Mouse (Mus musculus) embryonic facial prominence, embryonic 10.5 days (tissue): ENCODE measurements around the gene Nxpe3. TPM values are rescaled to one million over a fixed set of nuclear protein-coding genes. Genes with fewer than 3 reads are reported as not detected.
A peak's percentile ranks its signal among the peaks of the same experiment; 100 is the strongest.

Experiments
- DNase-seq: peaks from one replicate; pipeline ENCODE4 v3.0.0-alpha.2; 2017; ENCODE audit warnings: low spot score
- H3K27ac ChIP-seq: fragments of 300-500 bp; sonication (generic); replicated peaks from 2 replicates; pipeline ENCODE4 v1.5.1; 2016; ENCODE audit warnings: mild to moderate bottlenecking
- H3K27me3 ChIP-seq: fragments of 300-500 bp; sonication (generic); replicated peaks from 2 replicates; pipeline ENCODE4 v1.6.1; 2016; ENCODE audit warnings: low read depth, mild to moderate bottlenecking; ENCODE audit not compliant: poor library complexity, severe bottlenecking
- H3K36me3 ChIP-seq: fragments of 300-500 bp; sonication (generic); replicated peaks from 2 replicates; pipeline ENCODE4 v1.6.1; 2016; ENCODE audit warnings: mild to moderate bottlenecking, moderate library complexity
- H3K4me1 ChIP-seq: fragments of 300-500 bp; sonication (generic); 2 replicates; pipeline ENCODE4 v1.6.1; 2016
- H3K4me3 ChIP-seq: fragments of 300-500 bp; sonication (generic); 2 replicates; pipeline ENCODE4 v1.5.1; 2016; ENCODE audit warnings: mild to moderate bottlenecking, moderate library complexity
- H3K9me3 ChIP-seq: fragments of 300-500 bp; sonication (generic); 2 replicates; pipeline ENCODE4 v1.6.1; 2016; ENCODE audit warnings: mild to moderate bottlenecking
- WGBS: fragments of 180-500 bp; shearing (Covaris S2); methylation state at CpG from one replicate; pipeline ENCODE4 v1.1.7; 2016; 5-methylcytosine and 5-hydroxymethylcytosine counted together
- polyA plus RNA-seq: library from polyadenylated mRNA; unstranded; fragments of >200 nt; fragmentation: Nextera tagmentation; extraction: Ambion mirVana; gene quantifications from 2 replicates; pipeline ENCODE4 v1.2.1, GENCODE M21; 2016

Gene Nxpe3
- polyA plus RNA-seq = 0.96 and 1.1 TPM in 2 replicates

DNA sequence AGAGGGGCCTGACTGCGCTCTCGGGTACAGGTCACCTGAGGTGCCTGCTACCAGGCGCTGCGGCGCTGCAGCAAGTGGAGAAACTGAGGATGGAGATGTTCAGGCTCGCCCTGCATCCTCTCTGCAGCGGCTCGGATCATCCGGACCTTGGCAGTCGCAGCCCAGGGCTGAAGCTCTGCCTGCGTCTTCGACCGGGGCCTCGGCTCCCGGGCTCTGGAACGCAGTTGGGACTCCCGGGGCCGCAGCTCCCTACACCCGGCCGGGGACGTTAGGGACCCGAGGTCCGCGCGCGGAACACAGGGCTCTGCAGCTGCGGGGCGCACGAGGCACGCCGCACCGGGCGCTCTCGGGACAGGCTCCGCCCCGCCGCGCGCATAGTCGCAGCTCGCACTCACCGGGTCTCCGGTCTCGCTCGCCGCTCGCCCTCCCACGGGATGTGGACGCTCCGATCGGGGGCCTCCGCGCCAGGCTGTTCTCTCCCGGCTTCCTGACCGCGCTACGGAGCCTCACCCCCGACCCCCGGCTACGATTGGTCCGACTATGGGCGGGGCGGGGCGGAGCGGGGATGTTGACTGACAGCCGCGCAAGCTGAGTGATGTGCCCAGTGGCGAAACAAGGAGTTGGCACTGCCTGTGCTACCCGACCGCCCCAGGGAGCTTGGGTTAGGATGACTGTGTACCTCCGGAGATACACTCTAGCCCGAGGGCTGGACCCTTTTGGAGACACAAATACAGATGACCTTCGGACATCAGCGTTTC lies at the start of gene Nxpe3:
Gene Nxpe3, minus strand, starts transcription at position 393 of the 758 bp plus-strand sequence.
- H3K9me3 ChIP-seq = no peaks in the 10 kb centered on the region
- WGBS = under 1% methylated on average over 74 of the region's 74 CpGs
- peaks cover 26% of the 10 kb centered on the region for H3K4me1 ChIP-seq
- DNase-seq = peak; percentile 95
- H3K27ac ChIP-seq = peak within 1 kb of the TSS; percentile 90
- peaks cover 14% of the 10 kb centered on the region for H3K36me3 ChIP-seq
- peaks cover 12% of the 10 kb centered on the region; the same call in 1 of the 2 replicates for H3K27me3 ChIP-seq
- H3K4me3 ChIP-seq = peak within 1 kb of the TSS; percentile 84

DNA sequence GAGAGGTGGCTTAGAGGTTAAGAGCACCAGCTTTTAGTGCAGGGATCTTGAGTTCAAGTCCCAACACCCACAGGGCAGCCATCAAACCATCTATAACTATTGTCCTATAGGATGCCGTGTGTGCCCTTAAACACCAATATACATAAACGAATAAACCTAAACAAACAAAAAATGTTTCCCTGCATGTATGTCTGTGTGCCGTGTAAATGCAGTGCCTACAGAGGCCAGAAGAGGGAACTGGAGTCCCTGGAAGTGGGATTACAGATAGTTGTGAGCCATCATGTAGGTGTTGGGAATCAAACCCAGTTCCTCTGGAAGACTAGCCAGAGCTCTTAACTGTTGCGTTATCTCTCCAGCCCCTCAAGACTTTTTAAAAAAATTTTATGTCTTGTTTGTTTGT lies 45.7 kb upstream of the Nxpe3 start:
- Histone ChIP-seq H3K36me3 (no peaks in the 10 kb centered on the region), H3K4me1 (no peaks in the 10 kb centered on the region), H3K27me3 (no peaks in the 10 kb centered on the region), H3K9me3 (no peaks in the 10 kb centered on the region), H3K27ac (no peak overlapping the region), H3K4me3 (no peak overlapping the region)
- 96% methylated on average over 4 of the region's 4 CpGs for WGBS
- DNase-seq = no peak

DNA sequence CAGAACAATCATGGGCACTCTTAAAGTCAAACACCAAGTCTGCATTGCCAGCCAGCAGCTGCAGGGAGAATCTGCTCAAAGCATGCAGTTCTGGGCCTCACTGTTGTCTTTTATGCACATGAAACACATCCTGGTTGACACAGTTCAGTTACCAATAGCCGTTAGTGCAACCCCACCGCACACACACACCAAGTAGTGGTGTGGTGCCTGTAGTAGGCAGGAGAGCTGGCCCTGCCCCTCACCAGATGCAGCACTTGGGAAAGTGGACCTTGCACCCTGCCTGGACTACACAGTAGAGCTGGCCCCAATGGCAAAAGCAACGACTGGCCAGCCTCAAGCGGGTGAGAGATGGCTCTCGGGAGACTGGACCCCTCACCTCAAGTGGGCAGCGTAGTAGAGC lies 44.6 kb upstream of the Nxpe3 start:
- no peaks in the 10 kb centered on the region for H3K36me3 ChIP-seq
- DNase-seq = no peak
- H3K4me3 ChIP-seq = no peak overlapping the region
- H3K27me3 ChIP-seq = no peaks in the 10 kb centered on the region
- H3K4me1 ChIP-seq = no peaks in the 10 kb centered on the region
- WGBS = 91% methylated on average over 6 of the region's 6 CpGs
- H3K9me3 ChIP-seq = no peaks in the 10 kb centered on the region
- no peak overlapping the region for H3K27ac ChIP-seq

DNA sequence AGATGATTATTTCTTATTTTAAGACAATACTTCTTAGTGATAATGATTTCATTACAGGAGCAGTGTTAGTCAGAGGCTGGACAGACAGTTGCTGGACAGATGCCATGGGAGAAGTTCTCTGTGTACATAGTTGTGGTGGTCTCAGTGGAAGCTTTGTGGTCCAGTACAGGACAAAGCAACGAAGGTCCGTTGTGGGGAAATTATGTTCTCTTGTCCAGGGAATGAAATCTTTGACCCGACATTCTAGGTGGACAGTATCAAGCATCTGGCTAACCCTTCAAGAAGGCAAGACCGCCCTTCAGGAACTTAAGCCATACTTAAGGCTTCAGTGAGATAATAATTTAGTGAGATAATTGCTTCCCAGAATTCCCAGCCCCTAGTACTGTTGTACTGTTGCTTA lies 43.7 kb upstream of the Nxpe3 start:
- Histone ChIP-seq H3K4me1 (no peaks in the 10 kb centered on the region), H3K36me3 (no peaks in the 10 kb centered on the region), H3K4me3 (no peak overlapping the region), H3K9me3 (no peaks in the 10 kb centered on the region), H3K27me3 (no peaks in the 10 kb centered on the region), H3K27ac (no peak overlapping the region)
- DNase-seq = no peak
- WGBS = 86% methylated on average over 4 of the region's 4 CpGs

DNA sequence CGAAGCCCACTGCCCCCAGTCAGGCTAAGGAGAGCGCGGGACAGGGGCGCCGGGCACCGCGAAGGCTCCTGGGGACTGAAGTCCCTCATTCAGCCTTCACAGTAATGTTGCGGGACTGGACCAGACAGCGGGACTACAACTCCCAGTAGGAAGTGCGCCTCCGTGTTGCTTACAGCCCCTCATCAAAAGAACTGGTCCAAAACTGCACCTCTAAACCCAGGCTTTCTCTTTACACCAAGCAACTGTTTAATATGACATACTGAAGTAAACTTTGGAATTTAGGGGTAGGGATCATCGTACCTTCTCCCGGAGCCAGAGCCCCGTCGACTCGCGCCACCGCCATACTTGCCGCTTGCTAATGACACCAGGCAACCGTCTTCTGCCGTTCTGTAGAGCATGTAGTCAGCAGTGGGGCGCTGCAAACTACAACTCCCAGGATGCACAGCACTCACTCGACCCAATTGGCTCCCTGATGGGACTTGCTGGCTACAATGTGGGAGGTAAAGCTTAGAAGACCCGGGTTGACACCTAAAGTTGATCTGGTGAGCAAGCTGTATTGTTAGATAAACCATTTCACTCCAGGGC lies 39.5 kb upstream of the Nxpe3 start, which contains the start of gene Cep97:
Gene Cep97, minus strand, starts transcription at position 403 of the 585 bp plus-strand sequence.
- H3K27me3 ChIP-seq = no peaks in the 10 kb centered on the region
- H3K4me1 ChIP-seq = no peaks in the 10 kb centered on the region
- under 1% methylated on average over 24 of the region's 24 CpGs for WGBS
- peak within 1 kb of the TSS; percentile 82 for H3K4me3 ChIP-seq
- H3K27ac ChIP-seq = peak within 1 kb of the TSS; percentile 93
- H3K9me3 ChIP-seq = no peaks in the 10 kb centered on the region
- peak; percentile 90 for DNase-seq
- H3K36me3 ChIP-seq = peaks cover 15% of the 10 kb centered on the region

DNA sequence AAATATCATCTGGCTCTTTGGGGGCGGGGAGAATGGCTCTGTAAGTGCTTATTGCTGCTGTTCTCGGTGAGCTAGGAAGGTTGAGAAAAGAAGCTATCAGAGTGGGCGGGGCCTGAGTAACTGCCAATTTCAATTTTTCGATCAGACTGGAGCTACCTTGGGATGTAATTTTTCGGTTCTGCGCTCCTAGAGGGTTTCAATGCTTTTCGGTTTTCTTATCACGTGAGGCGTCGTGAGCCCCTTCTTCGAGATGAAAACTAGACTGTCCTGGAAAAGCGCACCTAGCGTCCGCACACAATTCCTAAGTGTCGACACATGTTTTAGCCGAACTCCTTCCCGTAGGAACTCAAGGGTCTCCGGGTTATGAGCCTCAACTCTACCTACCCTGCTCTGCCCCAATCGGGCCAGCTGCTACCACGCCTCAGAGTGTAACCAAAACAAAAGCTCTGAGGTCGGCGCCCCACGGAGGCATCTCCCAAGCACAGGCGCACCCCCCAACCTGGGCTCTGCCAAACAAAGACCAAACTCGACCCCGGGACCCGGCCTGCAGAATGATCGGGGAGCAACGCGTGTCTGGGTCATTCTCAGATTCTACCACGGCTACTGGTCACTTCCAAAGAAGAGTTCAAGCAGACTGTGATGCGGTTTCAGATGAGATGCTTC lies 38.7 kb upstream of the Nxpe3 start:
- 1% methylated on average over 32 of the region's 32 CpGs for WGBS
- peak; percentile 74 for DNase-seq
- H3K4me3 ChIP-seq = peak overlapping the region; percentile 82

DNA sequence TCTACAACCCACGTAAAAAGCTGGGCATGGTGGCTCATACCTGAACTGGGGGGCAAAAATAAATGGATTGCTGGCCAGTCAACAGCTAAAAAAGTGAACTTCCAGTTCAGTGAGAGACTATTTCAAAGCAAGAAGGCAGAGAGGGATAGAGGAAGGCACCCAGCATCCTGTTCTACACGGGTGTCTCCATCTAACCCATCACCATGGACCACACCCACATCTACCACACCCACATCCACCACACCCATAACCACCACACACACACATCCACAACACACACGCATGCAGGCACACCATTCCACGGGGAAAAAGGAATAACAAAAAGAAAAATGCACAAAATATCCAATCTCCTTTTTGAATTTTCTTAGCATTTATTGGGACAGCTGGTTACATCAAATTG lies 28.9 kb upstream of the Nxpe3 start:
- no peak overlapping the region for H3K27ac ChIP-seq
- DNase-seq = no peak
- H3K36me3 ChIP-seq = peaks cover 91% of the 10 kb centered on the region
- H3K9me3 ChIP-seq = no peaks in the 10 kb centered on the region
- no peaks in the 10 kb centered on the region for H3K4me1 ChIP-seq
- no peaks in the 10 kb centered on the region for H3K27me3 ChIP-seq
- no peak overlapping the region for H3K4me3 ChIP-seq
- WGBS = 93% methylated on average over 4 of the region's 4 CpGs

More for the DNA sequence above, 38.7 kb upstream of the Nxpe3 start:
- Histone ChIP-seq H3K27ac (peak overlapping the region; percentile 93), H3K36me3 (peaks cover 22% of the 10 kb centered on the region), H3K9me3 (no peaks in the 10 kb centered on the region), H3K27me3 (no peaks in the 10 kb centered on the region), H3K4me1 (no peaks in the 10 kb centered on the region)

DNA sequence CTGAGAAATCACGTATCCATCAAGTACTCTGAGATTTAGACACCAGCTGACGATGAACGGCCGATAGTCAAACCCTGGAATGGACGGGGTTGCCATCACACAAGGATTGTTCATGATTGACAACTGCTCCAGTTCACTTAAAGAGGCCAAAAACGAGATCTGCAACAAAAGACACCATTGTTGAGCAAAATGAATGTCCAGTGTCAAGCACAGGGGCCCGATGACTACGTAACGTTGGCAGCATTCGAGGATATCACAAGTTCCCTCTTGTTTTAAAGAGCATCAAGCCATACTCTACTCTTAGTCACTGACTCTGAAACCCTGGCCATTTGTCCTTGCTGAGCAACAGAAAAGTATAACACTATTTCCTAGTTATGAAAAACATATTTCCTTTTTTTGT lies 27.0 kb upstream of the Nxpe3 start:
- Histone ChIP-seq H3K36me3 (peaks cover 92% of the 10 kb centered on the region), H3K27me3 (no peaks in the 10 kb centered on the region), H3K4me3 (no peak overlapping the region), H3K9me3 (no peaks in the 10 kb centered on the region), H3K27ac (no peak overlapping the region), H3K4me1 (no peaks in the 10 kb centered on the region)
- WGBS = 90% methylated on average over 10 of the region's 10 CpGs
- no peak for DNase-seq

DNA sequence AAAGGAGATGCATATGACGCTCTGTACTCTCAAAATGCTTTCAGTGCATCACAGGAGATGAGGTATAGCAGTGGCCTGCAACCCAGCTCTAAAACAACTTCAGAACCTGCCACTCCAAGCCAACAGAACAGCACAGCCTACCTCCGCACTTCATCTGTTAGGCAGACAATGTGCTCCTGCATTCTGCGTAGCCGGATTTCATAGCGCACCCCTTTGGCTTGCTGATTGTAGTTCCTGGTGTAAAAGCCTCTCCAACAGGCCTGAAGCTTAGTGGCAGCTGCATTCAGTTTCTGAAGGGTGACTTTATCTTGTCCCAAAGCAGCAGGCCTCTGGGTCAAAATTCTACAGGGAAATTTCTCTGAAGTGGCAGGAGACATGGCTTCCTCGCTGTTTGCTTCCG lies 19.6 kb upstream of the Nxpe3 start:
- no peaks in the 10 kb centered on the region for H3K27me3 ChIP-seq
- H3K4me1 ChIP-seq = no peaks in the 10 kb centered on the region
- H3K9me3 ChIP-seq = no peaks in the 10 kb centered on the region
- DNase-seq = no peak
- H3K27ac ChIP-seq = no peak overlapping the region
- H3K4me3 ChIP-seq = no peak overlapping the region
- WGBS = 95% methylated on average over 7 of the region's 7 CpGs
- peaks cover 98% of the 10 kb centered on the region for H3K36me3 ChIP-seq

DNA sequence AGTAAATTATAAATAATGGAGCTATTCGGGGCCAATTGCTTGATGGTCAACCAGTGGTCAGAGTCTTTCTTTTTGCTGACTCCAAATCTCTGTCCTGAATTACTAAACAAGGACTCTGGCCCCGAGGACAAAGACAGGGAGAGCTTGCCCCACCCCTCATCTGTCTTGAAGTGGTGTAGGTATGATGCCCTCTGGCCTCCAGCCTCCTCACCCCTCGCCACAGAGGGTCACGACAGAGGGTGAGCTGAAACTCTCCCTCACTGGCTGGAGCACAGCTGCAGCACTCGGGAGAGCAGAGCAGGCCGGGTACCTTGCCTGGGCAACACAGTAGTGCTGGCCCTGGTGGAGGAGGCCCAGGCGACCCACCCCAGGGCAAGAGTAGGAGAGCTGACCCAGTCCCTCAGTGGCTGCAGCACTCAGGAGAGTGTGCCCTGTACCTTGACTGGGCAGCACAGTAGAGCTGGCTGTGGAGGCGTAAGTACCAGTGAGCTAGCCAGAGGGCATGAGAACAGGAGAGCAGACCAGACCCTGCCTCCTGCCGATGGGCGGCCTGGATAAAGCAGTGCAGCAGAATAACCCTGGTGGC lies 15.2 kb upstream of the Nxpe3 start:
- no peaks in the 10 kb centered on the region for H3K9me3 ChIP-seq
- DNase-seq = no peak
- no peaks in the 10 kb centered on the region for H3K27me3 ChIP-seq
- H3K4me3 ChIP-seq = no peak overlapping the region
- H3K27ac ChIP-seq = no peak overlapping the region
- H3K36me3 ChIP-seq = peaks cover 96% of the 10 kb centered on the region
- WGBS = 90% methylated on average over 10 of the region's 10 CpGs
- H3K4me1 ChIP-seq = no peaks in the 10 kb centered on the region

DNA sequence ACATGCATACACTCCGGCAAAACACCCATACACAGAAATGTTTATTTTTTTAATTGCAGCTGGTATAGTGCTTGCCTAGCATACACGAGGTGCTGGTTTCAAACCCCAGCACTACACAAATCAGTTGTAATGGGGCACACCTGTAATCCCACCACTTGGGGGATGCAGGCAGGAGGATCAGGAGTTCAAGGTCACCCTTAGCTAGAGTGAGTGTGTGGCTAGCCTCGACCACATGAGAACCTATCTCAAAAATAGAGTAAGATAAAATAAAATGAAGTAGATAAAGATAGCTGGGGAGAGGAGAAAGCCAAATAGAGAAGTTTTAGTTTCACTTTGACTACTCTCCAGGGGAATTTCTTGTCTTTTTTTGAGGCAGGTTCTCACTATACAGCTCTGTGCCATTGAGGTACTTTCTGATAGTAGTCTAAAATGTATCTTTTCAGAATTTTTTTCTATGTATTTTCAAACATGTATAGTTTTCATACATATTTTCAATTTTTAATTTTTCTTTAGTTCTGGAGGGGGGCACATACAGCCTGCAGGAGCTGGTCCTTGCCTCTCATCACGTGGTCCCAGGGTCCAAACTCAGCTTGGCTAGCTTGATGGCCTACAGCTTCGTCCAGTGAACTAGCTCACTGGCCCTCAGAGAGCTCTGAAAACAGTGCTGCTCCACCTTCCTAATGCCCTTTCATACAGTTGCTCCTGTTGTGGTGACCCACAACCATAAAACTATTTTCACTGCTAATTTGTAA lies 12.0 kb upstream of the Nxpe3 start:
- H3K27ac ChIP-seq = no peak overlapping the region
- no peak for DNase-seq
- no peaks in the 10 kb centered on the region for H3K9me3 ChIP-seq
- WGBS = 90% methylated on average over 5 of the region's 5 CpGs
- H3K4me1 ChIP-seq = no peaks in the 10 kb centered on the region
- H3K27me3 ChIP-seq = no peaks in the 10 kb centered on the region
- H3K36me3 ChIP-seq = peaks cover 85% of the 10 kb centered on the region
- H3K4me3 ChIP-seq = no peak overlapping the region

DNA sequence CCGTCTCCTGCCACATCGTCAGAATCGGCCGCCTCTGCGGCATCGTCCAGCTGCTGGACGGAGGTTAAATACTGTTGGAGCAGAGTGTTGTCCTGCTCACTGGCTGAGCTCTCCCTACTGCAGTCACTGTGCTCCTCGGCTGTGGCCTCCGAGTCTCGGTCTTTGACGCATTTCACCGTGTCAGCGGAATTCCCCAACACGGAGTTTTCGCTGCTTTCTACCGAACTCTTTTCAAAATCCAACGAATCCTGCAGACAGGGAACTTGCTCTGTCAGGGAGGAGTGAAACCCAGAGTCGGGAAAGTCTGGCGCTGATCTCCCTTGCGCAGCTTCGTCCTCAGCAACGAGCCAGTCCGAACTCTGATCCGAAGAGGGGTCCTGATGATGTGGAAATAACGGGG lies 10.3 kb upstream of the Nxpe3 start:
- no peak for DNase-seq
- Histone ChIP-seq H3K4me1 (no peaks in the 10 kb centered on the region), H3K36me3 (peaks cover 76% of the 10 kb centered on the region), H3K4me3 (no peak overlapping the region), H3K27me3 (no peaks in the 10 kb centered on the region), H3K9me3 (no peaks in the 10 kb centered on the region), H3K27ac (no peak overlapping the region)
- WGBS = 94% methylated on average over 25 of the region's 25 CpGs
